Mouse (Mus musculus) liver, embryonic 12.5 days (tissue): ENCODE measurements at regions not wholly inside any gene's neighbourhood (a gene's known extent, or its start where the extent isn't known, plus 50 kb on each side); places are given as distances from the start of the nearest gene placed in this dataset.

Experiments
- ATAC-seq: fragments of 200-750 bp; cut with Nextera tagmentation; 2 replicates; pipeline ENCODE4 v1.8.0; 2017; ENCODE audit warnings: moderate number of reproducible peaks, mild to moderate bottlenecking, moderate library complexity
- H3K27ac ChIP-seq: fragments of 300-500 bp; sonication (generic); 2 replicates; pipeline ENCODE4 v1.5.1; 2016; ENCODE audit warnings: mild to moderate bottlenecking
- H3K27me3 ChIP-seq: fragments of 300-500 bp; sonication (generic); replicated peaks from 2 replicates; pipeline ENCODE4 v1.6.1; 2016; ENCODE audit warnings: mild to moderate bottlenecking, moderate library complexity
- H3K36me3 ChIP-seq: fragments of 300-500 bp; sonication (generic); 2 replicates; pipeline ENCODE4 v1.6.1; 2016; ENCODE audit warnings: mild to moderate bottlenecking, moderate library complexity
- H3K4me1 ChIP-seq: fragments of 300-500 bp; sonication (generic); 2 replicates; pipeline ENCODE4 v1.6.1; 2016
- H3K4me2 ChIP-seq: fragments of 300-500 bp; sonication (generic); 2 replicates; pipeline ENCODE4 v1.6.1; 2016; ENCODE audit warnings: mild to moderate bottlenecking, moderate library complexity
- H3K4me3 ChIP-seq: fragments of 300-500 bp; sonication (generic); 2 replicates; pipeline ENCODE4 v1.5.1; 2016; ENCODE audit warnings: mild to moderate bottlenecking, moderate library complexity
- H3K9ac ChIP-seq: fragments of 300-500 bp; sonication (generic); 2 replicates; pipeline ENCODE4 v1.6.1; 2016; ENCODE audit warnings: mild to moderate bottlenecking, moderate library complexity
- H3K9me3 ChIP-seq: fragments of 300-500 bp; sonication (generic); replicated peaks from 2 replicates; pipeline ENCODE4 v1.6.1; 2016; ENCODE audit warnings: mild to moderate bottlenecking, moderate library complexity
- WGBS: fragments of 180-500 bp; shearing (Covaris S2); methylation state at CpG from one replicate; pipeline ENCODE4 v1.1.7; 2016; ENCODE audit not compliant: insufficient replicate concordance; 5-methylcytosine and 5-hydroxymethylcytosine counted together

DNA sequence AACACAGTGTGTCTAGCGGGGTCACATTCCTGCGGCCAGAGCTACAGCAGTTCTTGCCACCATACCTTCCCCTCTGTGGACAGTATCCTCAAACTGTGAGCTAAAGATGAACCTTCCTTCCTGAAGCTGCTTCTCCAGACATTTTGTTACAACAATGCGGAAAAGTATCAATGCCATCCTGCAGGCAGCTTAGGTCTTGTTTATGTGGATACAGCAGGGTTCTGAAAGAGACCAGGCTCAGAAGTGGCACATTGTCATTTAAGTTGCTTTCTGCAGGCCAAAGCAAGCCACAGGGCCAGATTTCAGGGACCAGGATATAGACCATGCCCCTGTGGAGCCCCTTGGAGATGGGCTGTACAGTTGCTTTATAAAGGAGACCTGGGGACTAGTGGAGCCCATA is 188.3 kb upstream of the Sesn3 start:
- no peaks in the 10 kb centered on the region for H3K9me3 ChIP-seq
- no peak overlapping the region for H3K9ac ChIP-seq
- no peak overlapping the region for H3K27ac ChIP-seq
- H3K36me3 ChIP-seq, result no peaks in the 10 kb centered on the region
- WGBS, result 78% methylated on average over 3 of the region's 3 CpGs
- no peaks in the 10 kb centered on the region for H3K4me1 ChIP-seq
- no peak overlapping the region for H3K4me2 ChIP-seq
- H3K27me3 ChIP-seq, result no peaks in the 10 kb centered on the region
- no peak for ATAC-seq
- H3K4me3 ChIP-seq, result no peak overlapping the region

- H3K4me1 ChIP-seq, result no peaks in the 10 kb centered on the region
- no peak overlapping the region for H3K9ac ChIP-seq
- no peak overlapping the region for H3K4me2 ChIP-seq
- no peak for ATAC-seq
- WGBS, result 27% methylated on average over 4 of the region's 4 CpGs
- H3K4me3 ChIP-seq, result no peak overlapping the region
- no peaks in the 10 kb centered on the region for H3K36me3 ChIP-seq
- no peaks in the 10 kb centered on the region for H3K27me3 ChIP-seq
- H3K9me3 ChIP-seq, result no peaks in the 10 kb centered on the region
- H3K27ac ChIP-seq, result no peak overlapping the region
Observed at GRCm38 (mm10) chr9:14087874-14088273, 187.0 kb upstream of the Sesn3 start.

DNA sequence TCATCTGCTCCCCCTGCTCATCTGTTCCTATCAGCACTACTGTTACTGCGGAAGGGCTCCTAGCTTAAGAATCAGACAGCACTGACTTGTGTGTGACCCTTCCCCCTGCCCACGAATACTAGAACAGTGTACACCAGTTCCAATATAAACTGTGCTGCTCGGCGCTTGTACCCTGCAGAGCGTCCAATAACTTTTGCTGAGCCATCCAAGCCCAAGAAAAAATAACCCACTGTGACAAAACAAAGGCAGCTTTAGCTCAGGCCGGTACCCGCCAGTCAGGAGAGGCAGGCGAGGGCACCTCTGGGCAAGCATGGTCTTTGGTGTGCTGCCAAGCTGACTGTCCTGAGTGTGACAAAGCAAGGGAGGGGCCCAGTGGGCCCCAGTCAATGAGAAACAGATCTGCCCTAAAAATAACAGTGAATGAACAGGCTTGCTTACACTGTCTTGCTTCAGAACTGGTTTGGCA is 185.0 kb upstream of the Sesn3 start:
- no peak overlapping the region for H3K27ac ChIP-seq
- H3K4me2 ChIP-seq, result no peak overlapping the region
- WGBS, result 69% methylated on average over 8 of the region's 8 CpGs
- H3K27me3 ChIP-seq, result no peaks in the 10 kb centered on the region
- H3K4me1 ChIP-seq, result 0 out of 2 replicates have a peak, but pooled peaks cover 3% of the 10 kb centered on the region
- no peaks in the 10 kb centered on the region for H3K9me3 ChIP-seq
- H3K4me3 ChIP-seq, result no peak overlapping the region
- H3K36me3 ChIP-seq, result no peaks in the 10 kb centered on the region
- H3K9ac ChIP-seq, result no peak overlapping the region
- ATAC-seq, result no peak

- 60% methylated on average over 2 of the region's 2 CpGs for WGBS
- 0 out of 2 replicates have a peak, but pooled peaks cover 3% of the 10 kb centered on the region for H3K4me1 ChIP-seq
- H3K4me3 ChIP-seq, result no peak overlapping the region
- H3K27ac ChIP-seq, result no peak overlapping the region
- no peaks in the 10 kb centered on the region for H3K9me3 ChIP-seq
- no peak overlapping the region for H3K9ac ChIP-seq
- no peak overlapping the region for H3K4me2 ChIP-seq
- H3K36me3 ChIP-seq, result no peaks in the 10 kb centered on the region
- no peaks in the 10 kb centered on the region for H3K27me3 ChIP-seq
- ATAC-seq, result no peak
Observed at GRCm38 (mm10) chr9:14090454-14090853, 184.4 kb upstream of the Sesn3 start.

GRCm38 (mm10) chr9:14091099-14091930 is 183.6 kb upstream of the Sesn3 start:
- ATAC-seq, result no peak
- H3K4me1 ChIP-seq, result 0 out of 2 replicates have a peak, but pooled peaks cover 3% of the 10 kb centered on the region
- H3K4me3 ChIP-seq, result no peak overlapping the region
- H3K27me3 ChIP-seq, result no peaks in the 10 kb centered on the region
- no peaks in the 10 kb centered on the region for H3K36me3 ChIP-seq
- H3K9me3 ChIP-seq, result no peaks in the 10 kb centered on the region
- no peak overlapping the region for H3K9ac ChIP-seq
- WGBS, result 56% methylated on average over 8 of the region's 8 CpGs
- no peak overlapping the region for H3K4me2 ChIP-seq
- H3K27ac ChIP-seq, result no peak overlapping the region

- Histone ChIP-seq H3K27ac (no peak overlapping the region), H3K4me3 (no peak overlapping the region), H3K9me3 (no peaks in the 10 kb centered on the region), H3K4me1 (0 out of 2 replicates have a peak, but pooled peaks cover 3% of the 10 kb centered on the region), H3K9ac (no peak overlapping the region), H3K27me3 (no peaks in the 10 kb centered on the region), H3K36me3 (no peaks in the 10 kb centered on the region), H3K4me2 (no peak overlapping the region)
- no peak for ATAC-seq
- WGBS, result 20% methylated on average over 2 of the region's 2 CpGs
Observed at GRCm38 (mm10) chr9:14092996-14093442, 181.8 kb upstream of the Sesn3 start.

GRCm38 (mm10) chr9:14103538-14103937 is 171.3 kb upstream of the Sesn3 start:
- H3K27me3 ChIP-seq, result no peaks in the 10 kb centered on the region
- H3K9me3 ChIP-seq, result no peaks in the 10 kb centered on the region
- H3K9ac ChIP-seq, result no peak overlapping the region
- no peaks in the 10 kb centered on the region for H3K4me1 ChIP-seq
- H3K4me3 ChIP-seq, result no peak overlapping the region
- ATAC-seq, result no peak
- no peaks in the 10 kb centered on the region for H3K36me3 ChIP-seq
- no peak overlapping the region for H3K27ac ChIP-seq
- WGBS, result 38% methylated on average over 1 of the region's 1 CpGs
- H3K4me2 ChIP-seq, result no peak overlapping the region

DNA sequence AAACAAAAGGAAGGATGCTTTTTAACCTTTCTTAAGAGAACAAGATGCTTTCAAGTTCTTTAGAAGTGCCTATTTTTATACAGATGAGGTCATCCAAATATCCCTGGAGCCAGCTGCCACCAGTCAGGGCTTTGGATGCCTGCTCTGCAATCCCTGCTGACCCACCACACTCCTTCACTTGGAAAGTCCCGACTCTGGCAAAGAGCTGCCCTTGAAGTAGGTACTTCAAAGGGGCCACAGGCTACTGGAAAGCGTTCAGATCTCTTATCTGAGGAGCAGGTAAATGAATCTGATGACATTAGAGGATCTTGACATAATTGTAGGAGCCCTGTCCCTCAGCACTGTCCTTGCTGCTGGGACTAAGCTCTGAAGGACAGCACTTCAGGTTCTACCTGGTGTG is 169.9 kb upstream of the Sesn3 start:
- Histone ChIP-seq H3K4me3 (no peak overlapping the region), H3K9ac (no peak overlapping the region), H3K4me1 (no peaks in the 10 kb centered on the region), H3K27me3 (no peaks in the 10 kb centered on the region), H3K36me3 (no peaks in the 10 kb centered on the region), H3K4me2 (no peak overlapping the region), H3K9me3 (no peaks in the 10 kb centered on the region), H3K27ac (no peak overlapping the region)
- ATAC-seq, result no peak
- 36% methylated on average over 2 of the region's 2 CpGs for WGBS

DNA sequence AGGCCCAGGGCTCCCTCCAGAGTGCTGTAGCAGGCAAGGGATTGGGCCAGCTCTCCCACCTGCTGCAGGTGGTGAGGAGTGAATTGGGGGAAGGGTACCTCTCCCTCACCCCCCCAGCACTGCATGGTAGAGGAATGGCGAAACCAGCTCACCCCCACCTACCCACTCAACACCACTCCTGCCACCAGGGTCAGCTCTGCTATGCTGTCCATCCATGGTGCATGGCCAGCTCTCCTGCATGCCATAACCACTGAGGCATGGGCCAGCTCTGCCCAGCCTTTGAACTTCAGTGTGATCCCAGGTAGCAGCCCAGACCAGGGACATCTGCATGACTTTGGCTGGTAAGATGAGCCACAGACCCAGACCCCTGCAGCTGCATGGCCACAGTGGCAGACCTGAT is 168.5 kb upstream of the Sesn3 start:
- H3K27ac ChIP-seq, result no peak overlapping the region
- H3K4me3 ChIP-seq, result no peak overlapping the region
- WGBS, result 57% methylated on average over 1 of the region's 1 CpGs
- no peaks in the 10 kb centered on the region for H3K27me3 ChIP-seq
- no peak for ATAC-seq
- no peak overlapping the region for H3K4me2 ChIP-seq
- no peaks in the 10 kb centered on the region for H3K4me1 ChIP-seq
- no peaks in the 10 kb centered on the region for H3K36me3 ChIP-seq
- H3K9me3 ChIP-seq, result no peaks in the 10 kb centered on the region
- no peak overlapping the region for H3K9ac ChIP-seq

- Histone ChIP-seq H3K4me3 (no peak overlapping the region), H3K9me3 (no peaks in the 10 kb centered on the region), H3K27me3 (no peaks in the 10 kb centered on the region), H3K27ac (no peak overlapping the region), H3K4me2 (no peak overlapping the region), H3K4me1 (no peaks in the 10 kb centered on the region), H3K9ac (no peak overlapping the region), H3K36me3 (no peaks in the 10 kb centered on the region)
- WGBS, result 80% methylated on average over 4 of the region's 4 CpGs
- no peak for ATAC-seq
Observed at GRCm38 (mm10) chr9:14108798-14109197, 166.1 kb upstream of the Sesn3 start.

DNA sequence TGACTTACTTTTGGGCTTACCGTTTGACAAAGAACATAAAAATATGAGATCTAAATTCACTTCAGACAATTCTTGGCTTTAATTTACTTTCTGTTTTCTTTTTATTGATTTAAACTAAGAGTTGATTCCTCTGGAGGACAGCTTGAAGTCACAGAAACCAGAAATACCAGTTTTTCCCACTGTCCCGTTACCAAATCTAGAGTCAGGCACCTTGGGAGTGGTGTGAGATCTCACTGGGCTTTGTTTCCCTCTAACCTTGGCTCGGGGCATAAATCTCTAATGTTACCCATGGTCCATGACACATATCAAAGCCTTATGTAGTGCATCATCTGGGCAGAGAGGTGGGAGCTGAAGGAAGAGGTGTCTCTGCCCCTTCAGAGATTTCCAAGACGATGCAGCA is 165.4 kb upstream of the Sesn3 start:
- H3K4me1 ChIP-seq, result no peaks in the 10 kb centered on the region
- no peaks in the 10 kb centered on the region for H3K9me3 ChIP-seq
- H3K27ac ChIP-seq, result no peak overlapping the region
- whole genome bisulfite sequencing, result 62% methylated on average over 4 of the region's 4 CpGs
- no peak overlapping the region for H3K4me2 ChIP-seq
- ATAC-seq, result no peak
- H3K9ac ChIP-seq, result no peak overlapping the region
- no peaks in the 10 kb centered on the region for H3K27me3 ChIP-seq
- no peaks in the 10 kb centered on the region for H3K36me3 ChIP-seq
- H3K4me3 ChIP-seq, result no peak overlapping the region

GRCm38 (mm10) chr9:14111713-14112112 is 163.2 kb upstream of the Sesn3 start:
- Histone ChIP-seq H3K27me3 (no peaks in the 10 kb centered on the region), H3K36me3 (no peaks in the 10 kb centered on the region), H3K9me3 (no peaks in the 10 kb centered on the region), H3K27ac (no peak overlapping the region), H3K9ac (no peak overlapping the region), H3K4me3 (no peak overlapping the region), H3K4me1 (no peaks in the 10 kb centered on the region), H3K4me2 (no peak overlapping the region)
- 54% methylated on average over 2 of the region's 2 CpGs for WGBS
- no peak for ATAC-seq

DNA sequence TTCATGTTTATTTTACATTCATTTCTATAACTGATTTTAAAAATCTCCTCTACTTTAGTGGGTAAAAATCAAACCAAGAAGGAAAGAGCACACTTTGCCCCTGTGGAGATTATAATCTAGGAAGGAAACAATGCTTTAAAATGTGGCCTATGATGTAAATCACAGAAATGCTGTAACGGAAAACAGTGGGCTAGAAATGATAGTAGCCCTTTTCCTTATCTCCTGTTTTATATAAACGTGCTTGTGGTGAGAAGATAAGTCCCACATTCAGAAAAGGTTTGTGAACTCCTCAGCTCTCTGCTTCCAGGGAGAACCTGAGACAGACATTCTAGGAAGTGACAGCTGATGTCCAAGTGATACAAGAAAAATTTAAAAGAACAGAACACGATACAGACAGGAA is 159.3 kb upstream of the Sesn3 start:
- no peaks in the 10 kb centered on the region for H3K4me1 ChIP-seq
- H3K9me3 ChIP-seq, result no peaks in the 10 kb centered on the region
- no peak overlapping the region for H3K9ac ChIP-seq
- no peak overlapping the region for H3K27ac ChIP-seq
- no peak overlapping the region for H3K4me3 ChIP-seq
- no peaks in the 10 kb centered on the region for H3K27me3 ChIP-seq
- H3K36me3 ChIP-seq, result no peaks in the 10 kb centered on the region
- ATAC-seq, result no peak
- 18% methylated on average over 3 of the region's 3 CpGs for whole genome bisulfite sequencing
- no peak overlapping the region for H3K4me2 ChIP-seq
